Mouse (Mus musculus): ENCODE results near the gene Gdf7. TPM values are rescaled to one million over a fixed set of nuclear protein-coding genes. Genes with fewer than 3 reads are reported as not detected.

The Gdf7 gene
- total and polyA plus RNA-seq, 3 experiments: not detected

DNA sequence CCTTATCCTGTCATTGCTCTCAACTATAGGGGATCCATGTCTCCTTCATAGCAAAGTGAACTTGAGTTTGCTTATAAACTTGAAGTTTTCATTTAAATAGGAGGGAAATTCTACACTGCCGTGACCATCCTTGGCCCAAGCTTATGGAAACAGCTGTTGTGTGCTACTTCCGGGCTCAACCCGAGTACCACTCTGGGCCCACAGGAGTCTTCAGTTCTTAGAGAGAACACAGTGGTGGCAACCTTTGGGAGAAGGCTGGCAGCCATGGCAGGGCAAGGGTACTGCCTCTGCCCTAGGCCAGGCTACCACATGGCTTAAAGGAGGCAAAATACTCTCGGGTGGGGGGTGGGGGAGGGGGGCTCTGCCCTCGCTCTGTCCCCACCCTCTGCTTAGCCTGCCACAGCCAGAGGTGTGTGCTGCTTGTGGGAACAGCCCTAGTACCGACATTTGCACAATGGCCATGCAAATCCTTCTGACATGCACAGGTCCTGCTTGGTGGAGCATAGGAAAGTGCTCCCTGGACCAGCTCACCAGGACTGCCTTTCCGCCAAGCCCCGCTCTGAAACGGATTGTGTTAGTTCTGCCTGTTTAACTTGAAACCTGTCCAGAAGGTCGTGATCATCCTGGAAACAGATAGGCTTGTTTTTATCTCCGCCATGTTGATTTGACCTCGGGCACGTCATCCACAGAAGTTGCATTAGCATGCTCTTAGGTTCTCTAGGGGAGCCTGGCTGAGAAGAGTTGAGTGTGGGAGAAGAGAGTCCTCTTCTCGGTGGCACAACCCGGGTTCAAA is 20.3 kb downstream of the Gdf7 start:
- Histone ChIP-seq H3K4me3 (ENCODE audit: low read depth, low read length) (no peak overlapping the region), H3K36me3 (replicated peaks) (no peaks in the 10 kb centered on the region), H3K27me3 (ENCODE audit: insufficient read depth, low read length) (no peaks in the 10 kb centered on the region), H3K9me3 (replicated peaks) (no peaks in the 10 kb centered on the region), H3K4me1 (ENCODE audit: insufficient read depth, low read depth, low read length) (no peaks in the 10 kb centered on the region)
- DNase-seq (ENCODE audit: low spot score): no peak
- no peak for TF ChIP-seq GATA2 (IDR thresholded peaks at IDR 0.05; ENCODE audit: borderline replicate concordance, low read depth, low read length)
- no peak for TF ChIP-seq GATA1 (IDR thresholded peaks at IDR 0.05; ENCODE audit: borderline replicate concordance, low read length)
- TF ChIP-seq POLR2AphosphoS5 (IDR thresholded peaks at IDR 0.05; ENCODE audit: insufficient replicate concordance, low read depth, low read length): no peak
- no peak for TF ChIP-seq CTCF (IDR thresholded peaks at IDR 0.05; ENCODE audit: low read depth, low read length)
- no peak for TF ChIP-seq TAL1 (conservative IDR thresholded peaks at IDR 0.05; ENCODE audit: low read depth, low read length)
- no peak for ATAC-seq (ENCODE audit: extremely low read depth, insufficient number of reproducible peaks, low FRiP score, poor library complexity, severe bottlenecking)

DNA sequence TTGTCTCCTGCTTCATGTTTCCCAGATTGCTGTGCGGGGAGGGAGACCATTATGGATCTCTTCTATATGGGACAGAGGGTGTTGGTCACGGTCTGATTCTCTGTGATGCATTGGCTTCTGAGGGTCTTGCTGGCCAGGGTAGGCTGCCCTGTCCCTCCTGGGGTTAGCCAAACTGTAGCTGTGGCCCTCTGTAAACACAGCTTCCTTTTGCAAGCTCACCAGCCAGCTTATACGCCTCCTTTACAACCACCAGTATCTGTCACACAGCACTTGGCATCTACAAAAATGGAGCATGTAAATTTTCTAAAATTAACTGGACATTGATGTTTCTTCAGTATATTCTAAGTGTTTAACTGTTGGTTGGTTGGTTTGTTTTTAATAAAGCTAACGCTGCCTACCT is 26.3 kb downstream of the Gdf7 start:
- TF ChIP-seq GATA1 (IDR thresholded peaks at IDR 0.05; ENCODE audit: borderline replicate concordance, low read length) (no peak), CTCF (IDR thresholded peaks at IDR 0.05; ENCODE audit: low read depth, low read length) (no peak), TAL1 (conservative IDR thresholded peaks at IDR 0.05; ENCODE audit: low read depth, low read length) (no peak), GATA2 (IDR thresholded peaks at IDR 0.05; ENCODE audit: borderline replicate concordance, low read depth, low read length) (no peak), POLR2AphosphoS5 (IDR thresholded peaks at IDR 0.05; ENCODE audit: insufficient replicate concordance, low read depth, low read length) (no peak)
- H3K36me3 ChIP-seq (replicated peaks): no peaks in the 10 kb centered on the region

DNA sequence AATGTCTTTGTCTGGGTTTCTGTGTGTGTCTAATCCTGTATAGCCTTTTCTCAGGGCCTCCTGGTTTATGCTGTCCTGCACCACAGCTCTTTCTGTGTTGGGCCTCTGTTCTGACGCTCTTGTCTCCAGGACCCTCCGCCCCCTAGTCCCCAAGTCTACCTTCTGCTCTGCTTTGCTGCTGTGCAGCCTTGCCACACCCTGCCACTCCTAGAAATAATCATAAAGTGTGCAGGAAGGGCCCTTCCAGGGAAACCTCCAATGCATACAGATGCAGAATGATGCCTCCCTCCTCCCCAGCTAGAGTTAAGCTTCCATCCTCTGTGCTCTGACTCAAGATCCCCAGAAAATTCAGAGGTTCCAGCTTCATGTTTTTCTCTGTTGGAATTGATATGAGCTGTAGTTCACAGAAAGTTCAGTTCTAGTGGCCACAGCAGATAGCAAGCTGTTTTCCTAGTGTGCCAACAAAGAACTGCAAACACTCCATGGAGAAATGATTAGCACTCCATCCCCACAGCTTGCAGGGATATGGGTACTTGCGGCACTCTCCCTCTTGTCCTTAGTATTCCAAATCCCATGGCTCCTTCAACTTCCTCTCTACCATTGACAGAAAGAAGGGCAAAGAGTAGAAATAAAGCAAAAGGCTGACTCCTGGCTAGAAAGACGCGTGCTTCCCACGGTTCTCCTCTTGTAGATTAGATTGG is 28.1 kb downstream of the Gdf7 start:
- ATAC-seq (ENCODE audit: extremely low read depth, insufficient number of reproducible peaks, low FRiP score, poor library complexity, severe bottlenecking) (no peak), DNase-seq (ENCODE audit: low spot score) (no peak)
- Histone ChIP-seq H3K27me3 (ENCODE audit: insufficient read depth, low read length) (no peaks in the 10 kb centered on the region), H3K36me3 (replicated peaks) (no peaks in the 10 kb centered on the region), H3K4me3 (ENCODE audit: low read depth, low read length) (no peak overlapping the region), H3K9me3 (replicated peaks) (no peaks in the 10 kb centered on the region), H3K4me1 (ENCODE audit: insufficient read depth, low read depth, low read length) (no peaks in the 10 kb centered on the region)
- TF ChIP-seq TAL1 (conservative IDR thresholded peaks at IDR 0.05; ENCODE audit: low read depth, low read length) (no peak), GATA2 (IDR thresholded peaks at IDR 0.05; ENCODE audit: borderline replicate concordance, low read depth, low read length) (no peak), POLR2AphosphoS5 (IDR thresholded peaks at IDR 0.05; ENCODE audit: insufficient replicate concordance, low read depth, low read length) (no peak), GATA1 (IDR thresholded peaks at IDR 0.05; ENCODE audit: borderline replicate concordance, low read length) (no peak), CTCF (IDR thresholded peaks at IDR 0.05; ENCODE audit: low read depth, low read length) (no peak)

More for the DNA sequence above, 26.3 kb downstream of the Gdf7 start:
- DNase-seq (ENCODE audit: low spot score) (no peak), ATAC-seq (ENCODE audit: extremely low read depth, insufficient number of reproducible peaks, low FRiP score, poor library complexity, severe bottlenecking) (no peak)
- H3K4me1 ChIP-seq (ENCODE audit: insufficient read depth, low read depth, low read length): no peaks in the 10 kb centered on the region
- H3K27me3 ChIP-seq (ENCODE audit: insufficient read depth, low read length): no peaks in the 10 kb centered on the region
- H3K9me3 ChIP-seq (replicated peaks): no peaks in the 10 kb centered on the region
- H3K4me3 ChIP-seq (ENCODE audit: low read depth, low read length): no peak overlapping the region

DNA sequence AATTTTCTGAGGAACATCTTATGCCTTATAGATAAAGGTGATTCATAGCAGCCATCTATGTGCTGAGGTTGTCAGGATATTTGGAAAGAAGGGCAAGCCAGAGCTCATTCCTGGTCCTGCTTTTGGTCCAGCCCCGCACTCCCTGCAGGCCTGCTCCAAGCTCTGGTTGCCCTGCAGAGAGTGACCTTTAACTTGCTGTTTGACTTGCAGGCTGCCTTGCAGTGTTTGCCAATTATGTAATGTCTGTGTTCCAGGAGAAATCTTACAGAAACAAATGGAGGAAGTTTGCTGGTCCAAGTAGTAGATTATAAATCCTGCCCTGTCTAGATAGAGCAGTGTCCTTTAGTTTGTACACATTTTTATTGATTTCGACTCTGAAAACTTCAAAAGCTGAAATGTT is 30.3 kb downstream of the Gdf7 start:
- ATAC-seq (ENCODE audit: extremely low read depth, insufficient number of reproducible peaks, low FRiP score, poor library complexity, severe bottlenecking): no peak
- no peaks in the 10 kb centered on the region for H3K36me3 ChIP-seq (replicated peaks)
- no peak overlapping the region for H3K4me3 ChIP-seq (ENCODE audit: low read depth, low read length)
- no peaks in the 10 kb centered on the region for H3K9me3 ChIP-seq (replicated peaks)
- no peak for DNase-seq (ENCODE audit: low spot score)
- TF ChIP-seq GATA2 (IDR thresholded peaks at IDR 0.05; ENCODE audit: borderline replicate concordance, low read depth, low read length) (no peak), GATA1 (IDR thresholded peaks at IDR 0.05; ENCODE audit: borderline replicate concordance, low read length) (no peak), TAL1 (conservative IDR thresholded peaks at IDR 0.05; ENCODE audit: low read depth, low read length) (no peak), POLR2AphosphoS5 (IDR thresholded peaks at IDR 0.05; ENCODE audit: insufficient replicate concordance, low read depth, low read length) (no peak), CTCF (IDR thresholded peaks at IDR 0.05; ENCODE audit: low read depth, low read length) (no peak)
- H3K4me1 ChIP-seq (ENCODE audit: insufficient read depth, low read depth, low read length): no peaks in the 10 kb centered on the region
- H3K27me3 ChIP-seq (ENCODE audit: insufficient read depth, low read length): no peaks in the 10 kb centered on the region

DNA sequence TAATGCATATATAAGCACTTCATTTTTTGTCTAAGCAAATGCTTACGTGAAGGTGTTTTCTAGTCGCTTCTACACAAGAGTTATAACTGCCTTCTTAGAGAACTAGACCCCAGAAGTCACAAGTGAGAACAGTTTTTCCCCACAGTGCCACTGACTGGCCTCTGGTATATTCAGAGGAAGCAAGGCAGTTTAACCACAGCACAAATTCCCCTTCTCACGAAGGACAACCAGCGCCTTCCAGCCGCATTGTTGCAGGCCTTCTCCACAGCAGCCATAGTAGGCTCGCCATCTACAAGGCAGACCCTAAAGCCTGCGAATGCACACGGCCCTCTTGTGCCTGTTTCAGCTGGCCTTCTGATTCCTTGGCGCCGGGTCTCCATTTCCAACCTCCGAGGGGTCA is 32.1 kb downstream of the Gdf7 start:
- Histone ChIP-seq H3K4me3 (ENCODE audit: low read depth, low read length) (no peak overlapping the region), H3K36me3 (replicated peaks) (no peaks in the 10 kb centered on the region), H3K9me3 (replicated peaks) (no peaks in the 10 kb centered on the region), H3K4me1 (ENCODE audit: insufficient read depth, low read depth, low read length) (no peaks in the 10 kb centered on the region), H3K27me3 (ENCODE audit: insufficient read depth, low read length) (no peaks in the 10 kb centered on the region)
- no peak for TF ChIP-seq POLR2AphosphoS5 (IDR thresholded peaks at IDR 0.05; ENCODE audit: insufficient replicate concordance, low read depth, low read length)
- no peak for TF ChIP-seq GATA2 (IDR thresholded peaks at IDR 0.05; ENCODE audit: borderline replicate concordance, low read depth, low read length)
- no peak for TF ChIP-seq CTCF (IDR thresholded peaks at IDR 0.05; ENCODE audit: low read depth, low read length)
- no peak for TF ChIP-seq TAL1 (conservative IDR thresholded peaks at IDR 0.05; ENCODE audit: low read depth, low read length)
- TF ChIP-seq GATA1 (IDR thresholded peaks at IDR 0.05; ENCODE audit: borderline replicate concordance, low read length): no peak
- no peak for DNase-seq (ENCODE audit: low spot score)
- ATAC-seq (ENCODE audit: extremely low read depth, insufficient number of reproducible peaks, low FRiP score, poor library complexity, severe bottlenecking): no peak

DNA sequence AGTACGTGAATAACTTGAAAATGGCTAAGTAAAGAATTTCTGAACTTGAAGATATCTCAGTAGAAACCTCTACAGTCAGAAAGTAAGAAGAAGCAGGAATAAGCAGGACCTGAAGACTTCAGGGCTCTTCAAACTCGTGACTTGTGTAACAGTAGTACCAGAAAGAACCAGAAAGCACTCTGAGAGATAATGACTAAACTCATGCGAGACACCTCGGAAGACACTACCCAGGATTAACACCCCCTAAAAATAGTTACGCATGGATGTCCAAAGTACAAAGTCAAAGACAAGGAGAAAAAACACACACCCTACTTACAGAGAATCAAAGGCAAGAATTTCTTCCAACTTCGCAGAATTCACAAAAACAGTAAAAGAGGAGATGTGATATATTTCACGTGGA is 35.4 kb downstream of the Gdf7 start:
- H3K4me3 ChIP-seq (ENCODE audit: low read depth, low read length): no peak overlapping the region
- no peak for ATAC-seq (ENCODE audit: extremely low read depth, insufficient number of reproducible peaks, low FRiP score, poor library complexity, severe bottlenecking)
- no peaks in the 10 kb centered on the region for H3K9me3 ChIP-seq (replicated peaks)
- H3K36me3 ChIP-seq (replicated peaks): no peaks in the 10 kb centered on the region
- no peaks in the 10 kb centered on the region for H3K27me3 ChIP-seq (ENCODE audit: insufficient read depth, low read length)
- no peaks in the 10 kb centered on the region for H3K4me1 ChIP-seq (ENCODE audit: insufficient read depth, low read depth, low read length)
- TF ChIP-seq TAL1 (conservative IDR thresholded peaks at IDR 0.05; ENCODE audit: low read depth, low read length) (no peak), POLR2AphosphoS5 (IDR thresholded peaks at IDR 0.05; ENCODE audit: insufficient replicate concordance, low read depth, low read length) (no peak), GATA2 (IDR thresholded peaks at IDR 0.05; ENCODE audit: borderline replicate concordance, low read depth, low read length) (no peak), CTCF (IDR thresholded peaks at IDR 0.05; ENCODE audit: low read depth, low read length) (no peak), GATA1 (IDR thresholded peaks at IDR 0.05; ENCODE audit: borderline replicate concordance, low read length) (no peak)
- DNase-seq (ENCODE audit: low spot score): no peak
